Mouse (Mus musculus): ENCODE data around the gene Mfap2.

GRCm38 (mm10) chr4:141012558-141012957 lies 2.3 kb downstream of the Mfap2 start:
- TF ChIP-seq POLR2A (IDR thresholded peaks at IDR 0.05; ENCODE audit: extremely low read depth, insufficient read depth, low read length) (no peak), CTCF (IDR thresholded peaks at IDR 0.05; ENCODE audit: low read depth, low read length) (no peak)

All from liver, adult 2 months (tissue).